Mouse (Mus musculus): ENCODE measurements around the gene Cyp2d26. TPM values are rescaled to one million over a fixed set of nuclear protein-coding genes. Genes with fewer than 3 reads are reported as not detected.

Gene Cyp2d26
- polyA plus RNA-seq (2015; fragmentation: Nextera tagmentation; extraction: Ambion mirVana): 0.23 TPM in 1 of 2 replicates, not detected in the other

DNA sequence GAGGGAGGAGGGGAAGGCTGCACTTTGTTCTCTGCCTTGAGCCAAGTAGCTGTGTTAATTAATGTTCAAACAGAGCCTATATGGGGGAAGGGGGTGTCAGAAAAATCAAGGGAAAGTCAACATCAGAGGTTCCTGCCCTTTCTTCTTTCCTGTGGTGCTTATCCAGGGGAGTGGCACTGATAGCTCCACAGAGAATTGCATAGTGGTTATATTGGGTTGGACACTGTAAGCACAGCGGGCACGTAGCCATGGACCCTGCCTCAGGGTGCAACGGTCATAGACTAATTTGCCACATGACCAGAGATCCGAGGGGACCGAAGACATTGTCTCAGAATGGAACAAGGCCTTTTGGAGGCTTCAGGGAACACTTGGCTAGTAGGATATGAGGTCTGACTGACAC lies at the start of gene Cyp2d26:
Cyp2d26 (minus strand) TSS at position 18 of the 400 bp plus-strand sequence.

DNA sequence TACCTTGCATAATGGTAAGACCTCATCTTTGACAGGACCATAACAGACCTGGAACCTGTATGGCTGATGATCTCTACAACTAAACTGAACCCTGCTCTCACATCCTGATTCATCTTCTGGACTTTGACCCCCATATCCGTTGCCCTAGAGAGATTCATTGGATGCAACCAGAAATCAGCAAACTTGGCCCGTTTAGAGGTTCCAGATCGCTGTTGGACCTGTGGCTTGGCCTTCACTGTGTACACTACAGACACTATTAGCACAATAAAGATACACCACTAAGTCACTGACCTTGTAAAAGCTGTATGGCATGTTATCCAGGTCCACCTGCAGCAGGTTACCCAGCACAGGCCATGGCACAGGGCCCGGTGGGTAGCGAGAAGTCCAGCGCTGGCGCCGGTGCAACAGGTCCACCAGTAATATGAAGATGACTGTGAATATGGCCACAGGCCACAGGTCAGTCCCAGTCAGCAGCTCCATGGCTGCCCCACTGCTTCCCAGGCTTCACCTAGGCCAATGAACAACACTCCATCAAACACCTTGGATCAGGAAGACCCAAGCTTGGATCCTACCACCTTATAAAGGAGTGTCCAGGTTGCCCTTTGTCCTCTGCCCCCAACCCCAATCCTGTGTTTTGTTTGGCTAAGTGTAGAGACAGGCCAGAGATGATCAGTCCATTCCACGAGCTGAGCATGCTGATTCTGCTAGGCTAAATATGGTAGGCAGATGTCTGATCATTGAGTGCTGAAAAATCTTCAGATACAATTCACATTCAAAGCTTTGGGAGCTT lies 30.3 kb downstream of the Cyp2d26 start, which contains the start of gene Cyp2d40:
Cyp2d40 (minus strand) TSS at position 553 of the 790 bp plus-strand sequence.

Other genes starting within 250 kb of the Cyp2d26 start
- gene Cyp2d12, start 239.2 kb downstream of the Cyp2d26 start, polyA plus RNA-seq (2015; fragmentation: Nextera tagmentation; extraction: Ambion mirVana): not detected in 2 replicates
- not detected in 2 replicates for gene Cyp2d34, start 173.3 kb downstream of the Cyp2d26 start, polyA plus RNA-seq (2015; fragmentation: Nextera tagmentation; extraction: Ambion mirVana)
- gene Cyp2d40, start 30.1 kb downstream of the Cyp2d26 start, polyA plus RNA-seq (2015; fragmentation: Nextera tagmentation; extraction: Ambion mirVana): not detected in 2 replicates
- 4.8 and 5.7 TPM in 2 replicates for gene Tcf20, start 193.6 kb upstream of the Cyp2d26 start, polyA plus RNA-seq (2015; fragmentation: Nextera tagmentation; extraction: Ambion mirVana)
- gene Nfam1, start 239.0 kb upstream of the Cyp2d26 start, polyA plus RNA-seq (2015; fragmentation: Nextera tagmentation; extraction: Ambion mirVana): 18.3 and 24.4 TPM in 2 replicates